Mouse (Mus musculus) heart, adult 2 months (tissue): Measurements from ENCODE around the gene Pard3. TPM values are rescaled to one million over a fixed set of nuclear protein-coding genes. Genes with fewer than 3 reads are reported as not detected.

Experiments used
- DNase-seq, 2 experiments: peaks; one replicate each; pipeline ENCODE4 v3.0.0; 2021
- H3K27ac ChIP-seq: fragments of 200-600 bp; 2 replicates; pipeline ENCODE4 v1.8.1; 2022
- H3K27me3 ChIP-seq: fragments of 200-500 bp; 2 replicates; pipeline ENCODE4 v1.6.1; 2012; ENCODE audit warnings: mild to moderate bottlenecking, low read length, inconsistent platforms, mixed read lengths; ENCODE audit not compliant: control insufficient read depth, insufficient read depth
- H3K36me3 ChIP-seq: fragments of 200-500 bp; 2 replicates; pipeline ENCODE4 v1.6.1; 2012; ENCODE audit warnings: low read length, inconsistent platforms; ENCODE audit not compliant: control insufficient read depth, insufficient read depth
- H3K4me1 ChIP-seq: fragments of 200-500 bp; 2 replicates; pipeline ENCODE4 v1.6.1; 2011; ENCODE audit warnings: low read length; ENCODE audit not compliant: control insufficient read depth, insufficient read depth
- H3K4me3 ChIP-seq: fragments of 200-600 bp; 2 replicates; pipeline ENCODE4 v1.8.1; 2022
- H3K79me2 ChIP-seq: fragments of 200-500 bp; replicated peaks from 2 replicates; pipeline ENCODE4 v1.6.1; 2012; ENCODE audit warnings: mild to moderate bottlenecking, inconsistent platforms, low read length, moderate library complexity, mixed read lengths; ENCODE audit not compliant: control insufficient read depth, insufficient read depth
- H3K9ac ChIP-seq: fragments of 200-500 bp; 2 replicates; pipeline ENCODE4 v1.6.1; 2012; ENCODE audit warnings: low read depth, mild to moderate bottlenecking, control low read depth, inconsistent platforms, low read length, mixed read lengths
- CTCF ChIP-seq: fragments of 200-600 bp; IDR thresholded peaks from 2 replicates; pipeline ENCODE4 v1.8.1; 2022; ENCODE audit warnings: antibody characterized with exemption, mild to moderate bottlenecking, moderate library complexity
- EP300 ChIP-seq: fragments of 200-500 bp; IDR thresholded peaks from 2 replicates; pipeline ENCODE4 v1.6.1; 2011; ENCODE audit warnings: low read depth, low read length, control low read depth; ENCODE audit not compliant: insufficient read depth
- POLR2A ChIP-seq: fragments of 200-500 bp; IDR thresholded peaks from 2 replicates; pipeline ENCODE4 v1.6.1; 2011; ENCODE audit warnings: mild to moderate bottlenecking, low read depth, low read length, control low read depth; ENCODE audit not compliant: insufficient read depth
- WGBS: fragments of 180-500 bp; shearing (Covaris S2); methylation state at CpG from one replicate; pipeline ENCODE4 v1.1.7; 2018; 5-methylcytosine and 5-hydroxymethylcytosine counted together
- intact Hi-C: fragments of 180-260 bp; cut with DNase I; formaldehyde crosslinking; loops from one replicate; pipeline ENCODE4 v1.15.1; 2025
- polyA plus RNA-seq: library from polyadenylated mRNA; depleted of rRNA; stranded (reverse); fragments of >200 nt; gene quantifications from 2 replicates; pipeline ENCODE4 v1.2.3, GENCODE M21; 2012
- total RNA-seq, 2 experiments: library from RNA; stranded (reverse); gene quantifications; 2 replicates each; pipeline ENCODE4 v1.2.3; 2021

The Pard3 gene
- total and polyA plus RNA-seq, 3 experiments: 23.7 to 32.9 (median 30.1) TPM

GRCm38 (mm10) chr8:127185897-127186296 lies 122.2 kb downstream of the Pard3 start:
- WGBS: 70% methylated on average over 7 of the region's 7 CpGs
- no peak overlapping the region for H3K27ac ChIP-seq
- no peak overlapping the region for H3K4me3 ChIP-seq
- intact Hi-C loops: no loop called here
- no peaks in the 10 kb centered on the region for H3K27me3 ChIP-seq
- H3K36me3 ChIP-seq: no peaks in the 10 kb centered on the region
- H3K9ac ChIP-seq: no peak overlapping the region
- H3K4me1 ChIP-seq: peaks cover 7% of the 10 kb centered on the region
- H3K79me2 ChIP-seq: no peaks in the 10 kb centered on the region; the same call in 1 of the 2 replicates
- peak in 1 of 2 experiments; percentile 13 for DNase-seq
- TF ChIP-seq EP300 (no peak), CTCF (no peak), POLR2A (no peak)

GRCm38 (mm10) chr8:127188671-127189070 lies 125.0 kb downstream of the Pard3 start:
- H3K4me1 ChIP-seq: peaks cover 5% of the 10 kb centered on the region
- TF ChIP-seq POLR2A (no peak), CTCF (no peak), EP300 (no peak)

GRCm38 (mm10) chr8:127190350-127190749 lies 126.7 kb downstream of the Pard3 start:
- intact Hi-C loops: loop anchor here (2.0 to 5.0 kb wide), 3 partner anchors 142 to 1300 kb away; no protein-coding TSS in a partner anchor
- TF ChIP-seq POLR2A (no peak), EP300 (0 out of 2 replicates have a peak, but pooled peaks have one; percentile 23), CTCF (peak; percentile 81)
- DNase-seq: peak; percentile 37 to 40
- Histone ChIP-seq H3K4me3 (no peak overlapping the region), H3K27me3 (no peaks in the 10 kb centered on the region), H3K9ac (no peak overlapping the region), H3K79me2 (no peaks in the 10 kb centered on the region; the same call in 1 of the 2 replicates), H3K36me3 (no peaks in the 10 kb centered on the region), H3K27ac (no peak overlapping the region), H3K4me1 (peaks cover 3% of the 10 kb centered on the region)
- WGBS: 28% methylated on average over 7 of the region's 7 CpGs

More at GRCm38 (mm10) chr8:127188671-127189070, 125.0 kb downstream of the Pard3 start:
- no peaks in the 10 kb centered on the region for H3K27me3 ChIP-seq
- no peaks in the 10 kb centered on the region; the same call in 1 of the 2 replicates for H3K79me2 ChIP-seq
- no peak overlapping the region for H3K4me3 ChIP-seq
- intact Hi-C loops: no loop called here
- no peak overlapping the region for H3K27ac ChIP-seq
- H3K9ac ChIP-seq: no peak overlapping the region
- no peak for DNase-seq
- no peaks in the 10 kb centered on the region for H3K36me3 ChIP-seq

GRCm38 (mm10) chr8:127191387-127191786 lies 127.7 kb downstream of the Pard3 start:
- WGBS: 28% methylated on average over 5 of the region's 5 CpGs
- no peaks in the 10 kb centered on the region; the same call in 1 of the 2 replicates for H3K79me2 ChIP-seq
- peak; percentile 49 to 54 for DNase-seq

GRCm38 (mm10) chr8:127191824-127192223 lies 128.1 kb downstream of the Pard3 start:
- WGBS: 62% methylated on average over 6 of the region's 6 CpGs
- no peak overlapping the region for H3K27ac ChIP-seq
- H3K4me1 ChIP-seq: peaks cover 3% of the 10 kb centered on the region
- H3K36me3 ChIP-seq: no peaks in the 10 kb centered on the region
- no peak overlapping the region for H3K4me3 ChIP-seq
- intact Hi-C loops: loop anchor here (1.0 to 5.0 kb wide), 4 partner anchors 140 to 1299 kb away; no protein-coding TSS in a partner anchor
- no peaks in the 10 kb centered on the region; the same call in 1 of the 2 replicates for H3K79me2 ChIP-seq
- no peak overlapping the region for H3K9ac ChIP-seq
- no peaks in the 10 kb centered on the region for H3K27me3 ChIP-seq
- TF ChIP-seq POLR2A (no peak), CTCF (no peak), EP300 (no peak)
- no peak for DNase-seq

More at GRCm38 (mm10) chr8:127191387-127191786, 127.7 kb downstream of the Pard3 start:
- peaks cover 3% of the 10 kb centered on the region for H3K4me1 ChIP-seq
- H3K4me3 ChIP-seq: no peak overlapping the region
- no peak for TF ChIP-seq POLR2A
- TF ChIP-seq CTCF: peak; percentile 85
- 0 out of 2 replicates have a peak, but pooled peaks have one; percentile 22 for TF ChIP-seq EP300
- no peak overlapping the region for H3K27ac ChIP-seq
- no peaks in the 10 kb centered on the region for H3K27me3 ChIP-seq
- H3K9ac ChIP-seq: no peak overlapping the region
- intact Hi-C loops: loop anchor here (1.0 to 5.0 kb wide), 4 partner anchors 141 to 1299 kb away; no protein-coding TSS in a partner anchor
- H3K36me3 ChIP-seq: no peaks in the 10 kb centered on the region

- Histone ChIP-seq H3K4me1 (peaks cover 3% of the 10 kb centered on the region), H3K79me2 (no peaks in the 10 kb centered on the region; the same call in 1 of the 2 replicates), H3K27me3 (no peaks in the 10 kb centered on the region), H3K9ac (no peak overlapping the region), H3K27ac (no peak overlapping the region), H3K4me3 (no peak overlapping the region), H3K36me3 (no peaks in the 10 kb centered on the region)
- WGBS: 86% methylated on average over 10 of the region's 10 CpGs
- intact Hi-C loops: loop anchor here (5.0 kb wide), 2 partner anchors 140 to 395 kb away; no protein-coding TSS in a partner anchor
- TF ChIP-seq CTCF (no peak), POLR2A (no peak), EP300 (no peak)
- DNase-seq: no peak
Observed at GRCm38 (mm10) chr8:127192331-127192730, 128.6 kb downstream of the Pard3 start.
